Mouse (Mus musculus) liver, embryonic 11.5 days (tissue): ENCODE data around the gene Chrna10. TPM values are rescaled to one million over a fixed set of nuclear protein-coding genes. Genes with fewer than 3 reads are reported as not detected.

Experiments used
- ATAC-seq: fragments of 200-750 bp; cut with Nextera tagmentation; replicated peaks from 2 replicates; pipeline ENCODE4 v1.8.0; 2017; ENCODE audit warnings: moderate number of reproducible peaks, mild to moderate bottlenecking, moderate TSS enrichment, moderate library complexity; ENCODE audit not compliant: low FRiP score
- DNase-seq: peaks from one replicate; pipeline ENCODE4 v3.0.0-alpha.2; 2017; ENCODE audit warnings: low spot score
- H3K27ac ChIP-seq: fragments of 300-500 bp; sonication (generic); 2 replicates; pipeline ENCODE4 v1.5.1; 2014; ENCODE audit warnings: mild to moderate bottlenecking, low read depth, low read length, control low read depth
- H3K27me3 ChIP-seq: fragments of 300-500 bp; sonication (generic); replicated peaks from 2 replicates; pipeline ENCODE4 v1.6.1; 2014; ENCODE audit warnings: low read length, mixed read lengths; ENCODE audit not compliant: control insufficient read depth, insufficient read depth
- H3K36me3 ChIP-seq: fragments of 300-500 bp; sonication (generic); 2 replicates; pipeline ENCODE4 v1.6.1; 2014; ENCODE audit warnings: mild to moderate bottlenecking, low read length, moderate library complexity, mixed read lengths; ENCODE audit not compliant: control insufficient read depth, insufficient read depth
- H3K4me1 ChIP-seq: fragments of 300-500 bp; sonication (generic); replicated peaks from 2 replicates; pipeline ENCODE4 v1.6.1; 2014; ENCODE audit warnings: low read length, mixed read lengths; ENCODE audit not compliant: control insufficient read depth, insufficient read depth
- H3K4me2 ChIP-seq: fragments of 300-500 bp; sonication (generic); 2 replicates; pipeline ENCODE4 v1.6.1; 2014; ENCODE audit warnings: mild to moderate bottlenecking, control low read depth, moderate library complexity
- H3K4me3 ChIP-seq: fragments of 300-500 bp; sonication (generic); 2 replicates; pipeline ENCODE4 v1.5.1; 2014; ENCODE audit warnings: low read depth, low read length, control low read depth
- H3K9ac ChIP-seq: fragments of 300-500 bp; sonication (generic); 2 replicates; pipeline ENCODE4 v1.6.1; 2014; ENCODE audit warnings: low read depth, low read length, control low read depth
- H3K9me3 ChIP-seq: fragments of 300-500 bp; sonication (generic); 2 replicates; pipeline ENCODE4 v1.6.1; 2016; ENCODE audit warnings: low read length, inconsistent platforms, mixed read lengths; ENCODE audit not compliant: control insufficient read depth
- WGBS: fragments of 180-500 bp; shearing (Covaris S2); extraction: QIAGEN DNeasy Blood & Tissue Kit; methylation state at CpG from one replicate; pipeline ENCODE4 v1.1.7; 2014; 5-methylcytosine and 5-hydroxymethylcytosine counted together
- polyA plus RNA-seq: library from polyadenylated mRNA; unstranded; fragments of >200 nt; fragmentation: Nextera tagmentation; extraction: Ambion mirVana; gene quantifications from 2 replicates; pipeline ENCODE4 v1.2.1, GENCODE M21; 2014

Chrna10 gene
- polyA plus RNA-seq, 1 experiment from 2014 or later = not detected

DNA sequence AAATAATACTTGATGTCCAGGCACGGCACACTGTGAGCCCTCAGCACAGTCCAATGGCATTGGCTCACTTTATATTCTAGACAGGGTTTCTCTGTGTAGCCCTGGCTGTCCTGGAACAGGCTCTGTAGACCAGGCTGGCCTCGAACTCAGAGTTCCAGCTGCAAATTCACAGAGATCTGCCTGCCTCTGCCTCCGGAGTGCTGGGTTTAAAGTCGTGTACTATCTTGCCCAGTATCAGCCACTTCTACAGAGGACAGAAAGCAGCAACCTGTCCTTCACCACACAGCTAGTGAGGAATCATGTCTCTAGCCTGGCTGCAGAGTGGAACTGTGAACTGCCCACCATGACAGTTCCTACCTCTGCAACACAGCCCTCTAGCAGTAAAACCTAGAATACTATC lies 6.9 kb downstream of the Chrna10 start:
- Histone ChIP-seq H3K9ac (no peak overlapping the region), H3K4me3 (no peak overlapping the region), H3K4me1 (peaks cover 4% of the 10 kb centered on the region), H3K27ac (no peak overlapping the region), H3K9me3 (no peaks in the 10 kb centered on the region), H3K4me2 (no peak overlapping the region), H3K36me3 (no peaks in the 10 kb centered on the region), H3K27me3 (0 out of 2 replicates have a peak, but pooled peaks cover 7% of the 10 kb centered on the region)
- DNase-seq (no peak), ATAC-seq (no peak)
- WGBS = 73% methylated on average over 4 of the region's 4 CpGs

DNA sequence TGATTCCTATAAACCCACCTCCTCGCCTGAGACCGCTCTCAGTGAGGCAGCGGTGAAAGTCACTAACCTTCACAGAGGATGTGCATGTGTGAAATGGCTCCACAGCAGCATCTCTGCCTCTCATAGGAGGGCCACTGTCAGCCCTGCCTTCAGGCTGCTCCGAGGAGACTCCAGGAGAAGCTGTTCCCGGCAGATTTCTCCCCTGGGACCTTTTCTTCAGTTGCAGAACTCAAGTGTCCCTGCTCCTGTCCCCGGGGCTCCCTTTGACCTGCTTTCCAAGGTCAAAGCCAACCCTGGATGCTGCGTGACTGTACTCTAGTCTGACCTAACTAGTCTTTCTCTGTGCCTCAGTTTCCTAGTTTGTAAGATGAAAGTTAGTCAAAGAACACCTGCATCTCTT lies 7.5 kb downstream of the Chrna10 start, which contains the start of gene Art5:
Gene Art5 (minus strand): TSS at position 319 of the 400 bp plus-strand sequence.
- no peak within 1 kb of the TSS for H3K4me2 ChIP-seq
- WGBS = 75% methylated on average over 7 of the region's 7 CpGs
- no peak within 1 kb of the TSS for H3K27ac ChIP-seq
- H3K9ac ChIP-seq = no peak within 1 kb of the TSS
- peaks cover 4% of the 10 kb centered on the region for H3K4me1 ChIP-seq
- no peaks in the 10 kb centered on the region for H3K9me3 ChIP-seq
- H3K36me3 ChIP-seq = no peaks in the 10 kb centered on the region
- ATAC-seq (no peak), DNase-seq (no peak)
- H3K27me3 ChIP-seq = 0 out of 2 replicates have a peak, but pooled peaks cover 7% of the 10 kb centered on the region
- no peak within 1 kb of the TSS for H3K4me3 ChIP-seq

DNA sequence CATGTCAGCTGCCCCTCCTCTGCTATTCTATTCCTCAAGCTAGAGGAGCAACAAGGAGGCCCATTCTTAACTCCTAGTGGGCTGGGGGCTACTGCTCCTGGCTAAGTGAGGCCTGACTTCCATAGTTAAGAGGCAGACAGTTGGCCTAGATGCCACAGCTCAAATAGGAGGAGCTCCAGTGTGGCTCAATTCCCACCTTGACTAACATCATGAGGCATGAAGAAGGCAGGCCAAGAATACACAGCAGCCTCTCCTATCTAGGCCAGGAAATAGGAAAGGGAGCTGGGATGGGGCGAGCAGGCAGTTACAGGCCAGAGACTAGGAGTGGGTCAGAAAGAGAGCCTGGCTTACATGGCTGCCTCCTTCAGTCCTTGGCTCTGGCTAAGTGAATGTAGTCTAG lies 8.4 kb downstream of the Chrna10 start:
- Histone ChIP-seq H3K4me3 (no peak overlapping the region), H3K27ac (no peak overlapping the region), H3K9ac (no peak overlapping the region), H3K9me3 (no peaks in the 10 kb centered on the region), H3K36me3 (no peaks in the 10 kb centered on the region), H3K4me1 (peaks cover 4% of the 10 kb centered on the region), H3K27me3 (0 out of 2 replicates have a peak, but pooled peaks cover 4% of the 10 kb centered on the region), H3K4me2 (no peak overlapping the region)
- WGBS = 71% methylated on average over 1 of the region's 1 CpGs
- ATAC-seq (no peak), DNase-seq (no peak)

DNA sequence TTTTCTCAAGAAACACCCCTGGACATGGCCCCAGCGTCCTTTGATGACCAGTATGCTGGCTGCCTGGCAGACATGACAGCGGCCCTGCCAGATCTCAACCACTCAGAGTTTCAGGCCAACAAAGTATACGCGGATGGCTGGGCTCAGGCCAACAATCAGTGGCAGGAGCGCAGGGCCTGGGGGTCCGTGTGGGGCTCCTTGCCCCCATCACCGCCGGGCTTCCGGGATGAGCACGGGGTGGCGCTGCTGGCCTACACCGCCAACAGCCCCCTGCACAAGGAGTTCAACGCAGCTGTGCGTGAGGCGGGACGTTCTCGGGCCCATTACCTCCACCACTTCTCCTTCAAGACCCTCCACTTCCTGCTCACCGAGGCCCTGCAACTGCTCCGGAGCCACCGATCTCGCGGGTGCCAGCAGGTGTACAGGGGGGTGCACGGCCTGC lies 9.9 kb downstream of the Chrna10 start:
- H3K27ac ChIP-seq = no peak overlapping the region
- no peak for ATAC-seq
- no peaks in the 10 kb centered on the region for H3K27me3 ChIP-seq
- H3K36me3 ChIP-seq = no peaks in the 10 kb centered on the region
- peaks cover 9% of the 10 kb centered on the region; the same call in 1 of the 2 replicates for H3K4me1 ChIP-seq
- WGBS = 14% methylated on average over 23 of the region's 23 CpGs
- H3K9me3 ChIP-seq = no peaks in the 10 kb centered on the region
- peak overlapping the region; percentile 44; the same call in 1 of the 2 replicates for H3K9ac ChIP-seq
- no peak for DNase-seq
- H3K4me2 ChIP-seq = peak overlapping the region; percentile 62
- H3K4me3 ChIP-seq = peak overlapping the region; percentile 34

DNA sequence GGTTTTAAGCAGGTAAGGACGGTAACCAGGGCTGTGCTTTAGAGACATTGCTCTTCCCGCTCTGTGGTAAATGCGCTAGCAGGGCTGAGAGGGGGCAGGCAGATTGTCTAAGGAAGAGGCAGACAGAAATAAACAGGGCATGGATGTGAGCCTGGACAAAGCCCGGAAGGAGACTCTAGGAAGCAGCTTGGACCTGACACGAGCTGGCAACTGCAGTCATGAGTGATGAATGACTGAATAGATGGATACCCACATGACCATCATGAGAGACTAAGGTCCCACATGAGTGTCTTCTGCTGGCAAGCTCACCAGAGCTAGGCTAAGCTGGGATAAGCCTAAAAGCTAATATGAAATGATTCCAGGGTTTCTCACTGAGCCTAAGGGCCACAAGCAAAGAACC lies 12.5 kb downstream of the Chrna10 start:
- no peak overlapping the region for H3K9ac ChIP-seq
- no peak overlapping the region for H3K4me3 ChIP-seq
- DNase-seq = no peak
- peaks cover 3% of the 10 kb centered on the region; the same call in 1 of the 2 replicates for H3K27me3 ChIP-seq
- WGBS = 63% methylated on average over 5 of the region's 5 CpGs
- no peak for ATAC-seq
- H3K9me3 ChIP-seq = no peaks in the 10 kb centered on the region
- peaks cover 18% of the 10 kb centered on the region for H3K4me1 ChIP-seq
- no peak overlapping the region for H3K27ac ChIP-seq
- no peak overlapping the region for H3K4me2 ChIP-seq
- no peaks in the 10 kb centered on the region for H3K36me3 ChIP-seq

DNA sequence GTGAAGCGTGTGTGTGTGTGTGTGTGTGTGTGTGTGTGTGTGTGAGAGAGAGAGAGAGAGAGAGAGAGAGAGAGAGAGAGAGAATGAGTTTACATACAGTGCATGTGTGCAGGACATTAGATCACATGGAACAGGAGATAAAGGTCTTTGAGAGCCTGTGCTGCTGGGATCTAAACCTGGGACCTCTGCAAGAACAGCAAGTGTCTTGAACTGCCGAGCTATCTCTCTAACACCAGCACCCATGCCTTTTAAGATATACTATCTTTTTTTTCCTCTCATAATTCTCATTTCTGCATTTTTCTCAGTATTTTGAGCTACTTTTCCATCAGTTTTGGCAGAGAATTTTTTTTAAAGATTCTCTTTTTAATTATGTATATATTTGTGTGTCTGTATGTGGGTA lies 13.1 kb downstream of the Chrna10 start:
- Histone ChIP-seq H3K9ac (no peak overlapping the region), H3K36me3 (no peaks in the 10 kb centered on the region), H3K4me2 (no peak overlapping the region), H3K4me1 (peaks cover 18% of the 10 kb centered on the region), H3K27ac (no peak overlapping the region), H3K4me3 (no peak overlapping the region), H3K9me3 (no peaks in the 10 kb centered on the region), H3K27me3 (peaks cover 8% of the 10 kb centered on the region)
- 45% methylated on average over 2 of the region's 2 CpGs for WGBS
- ATAC-seq (peak; percentile 79), DNase-seq (no peak)

DNA sequence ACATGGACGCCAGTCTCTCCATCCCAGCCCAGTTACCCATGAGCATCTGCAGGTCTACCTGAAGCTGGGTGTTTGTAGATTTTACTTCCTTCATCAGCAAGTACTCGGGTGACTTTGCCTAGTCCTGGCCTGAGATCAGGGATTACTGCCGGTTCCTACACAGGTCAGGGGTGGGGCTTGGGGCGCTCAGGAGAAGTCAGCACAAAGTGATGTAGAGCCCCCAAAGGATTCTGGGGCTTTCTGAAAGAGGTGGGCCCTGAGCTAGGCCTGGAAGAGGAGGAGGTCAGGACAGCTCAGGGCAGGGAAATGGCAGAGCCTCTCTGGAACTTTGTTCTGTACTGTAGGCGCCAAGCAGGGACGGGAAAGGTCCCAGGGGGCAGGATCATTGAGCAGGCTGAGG lies 13.9 kb downstream of the Chrna10 start:
- 51% methylated on average over 6 of the region's 6 CpGs for WGBS
- ATAC-seq = peak; percentile 22; the same call in 1 of the 2 replicates
- H3K36me3 ChIP-seq = no peaks in the 10 kb centered on the region
- no peaks in the 10 kb centered on the region for H3K9me3 ChIP-seq
- no peak for DNase-seq
- no peak overlapping the region for H3K27ac ChIP-seq
- H3K27me3 ChIP-seq = peaks cover 8% of the 10 kb centered on the region
- no peak overlapping the region for H3K9ac ChIP-seq
- H3K4me3 ChIP-seq = no peak overlapping the region
- no peak overlapping the region for H3K4me2 ChIP-seq
- peaks cover 18% of the 10 kb centered on the region for H3K4me1 ChIP-seq

DNA sequence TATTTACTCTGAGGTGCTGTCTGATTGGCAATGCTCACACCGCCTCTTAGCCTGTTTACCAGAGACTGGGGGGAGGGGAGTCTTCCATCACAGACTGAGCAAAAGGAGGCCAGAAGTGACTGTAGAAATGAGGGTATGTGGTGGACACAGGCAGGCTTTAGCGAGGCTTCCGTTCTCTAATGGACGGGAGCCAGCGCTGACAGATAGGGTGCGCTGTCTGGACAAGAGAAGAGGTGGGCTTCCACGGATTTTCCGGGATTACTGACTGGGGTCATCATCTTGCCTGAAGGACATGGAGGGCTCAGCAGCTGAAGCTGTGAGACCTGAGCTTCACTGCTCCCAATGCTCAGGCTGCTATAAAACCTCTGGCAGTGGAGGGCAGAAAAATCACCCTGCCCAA lies 14.4 kb downstream of the Chrna10 start:
- 51% methylated on average over 8 of the region's 8 CpGs for WGBS
- DNase-seq = no peak
- H3K27ac ChIP-seq = no peak overlapping the region
- H3K9me3 ChIP-seq = no peaks in the 10 kb centered on the region
- H3K4me1 ChIP-seq = peaks cover 18% of the 10 kb centered on the region
- no peak overlapping the region for H3K9ac ChIP-seq
- no peak for ATAC-seq
- peaks cover 8% of the 10 kb centered on the region for H3K27me3 ChIP-seq
- H3K36me3 ChIP-seq = no peaks in the 10 kb centered on the region
- H3K4me3 ChIP-seq = no peak overlapping the region
- no peak overlapping the region for H3K4me2 ChIP-seq

DNA sequence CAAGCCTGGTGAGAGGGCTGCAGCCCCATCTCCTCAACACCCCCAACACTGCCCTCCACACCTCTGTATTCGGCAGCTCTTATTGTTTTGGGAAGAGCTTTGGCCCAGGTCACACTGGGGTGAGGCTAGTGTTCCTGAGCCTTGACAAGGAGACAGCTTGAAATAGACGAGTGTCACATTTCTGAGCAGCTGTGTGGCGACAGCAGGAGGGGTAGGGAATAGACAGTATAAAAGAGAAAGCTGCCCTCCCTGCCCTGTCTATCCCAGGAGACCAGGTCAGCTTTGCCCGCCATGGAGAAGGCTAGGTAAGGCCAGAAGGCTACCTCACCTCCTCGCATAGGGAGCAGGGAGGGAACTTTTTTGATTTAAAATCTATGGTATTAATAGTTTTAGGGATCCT lies 15.1 kb downstream of the Chrna10 start, which contains the start of gene Art1:
Gene Art1 (plus strand): TSS at position 257 of the 400 bp plus-strand sequence.
- no peak within 1 kb of the TSS for H3K4me3 ChIP-seq
- H3K36me3 ChIP-seq = no peaks in the 10 kb centered on the region
- no peak within 1 kb of the TSS for H3K27ac ChIP-seq
- no peak for DNase-seq
- WGBS = 61% methylated on average over 5 of the region's 5 CpGs
- no peak within 1 kb of the TSS; the same call in 1 of the 2 replicates for H3K4me2 ChIP-seq
- no peak for ATAC-seq
- H3K9me3 ChIP-seq = no peaks in the 10 kb centered on the region
- peaks cover 14% of the 10 kb centered on the region; the same call in 1 of the 2 replicates for H3K4me1 ChIP-seq
- no peak within 1 kb of the TSS for H3K9ac ChIP-seq
- peaks cover 8% of the 10 kb centered on the region for H3K27me3 ChIP-seq
